Mouse (Mus musculus) brain, embryonic 14.5 days (tissue): ENCODE data around the gene Nectin1.

Source experiments
- CTCF ChIP-seq: fragments of 200-500 bp; IDR thresholded peaks from 2 replicates; pipeline ENCODE4 v1.5.1; 2012; ENCODE audit warnings: inconsistent platforms, mild to moderate bottlenecking, moderate library complexity, borderline replicate concordance; ENCODE audit not compliant: insufficient read depth, insufficient read length; ENCODE audit errors: extremely low read depth
- POLR2A ChIP-seq: fragments of 200-500 bp; IDR thresholded peaks from 2 replicates; pipeline ENCODE4 v1.6.1; 2012; ENCODE audit warnings: mild to moderate bottlenecking, inconsistent platforms, borderline replicate concordance; ENCODE audit not compliant: poor library complexity, insufficient read depth, insufficient read length, severe bottlenecking; ENCODE audit errors: extremely low read depth

GRCm38 (mm10) chr9:43784841-43785240, 41.1 kb downstream of the Nectin1 start:
- TF ChIP-seq CTCF (no peak), POLR2A (no peak)
